Mouse (Mus musculus): Measurements from ENCODE around the gene Hic2. TPM values are rescaled to one million over a fixed set of nuclear protein-coding genes. Genes with fewer than 3 reads are reported as not detected.

Gene Hic2
- total RNA-seq (2017): 2.3 to 8.0 TPM (median 7.2 TPM) in 3 replicates

DNA sequence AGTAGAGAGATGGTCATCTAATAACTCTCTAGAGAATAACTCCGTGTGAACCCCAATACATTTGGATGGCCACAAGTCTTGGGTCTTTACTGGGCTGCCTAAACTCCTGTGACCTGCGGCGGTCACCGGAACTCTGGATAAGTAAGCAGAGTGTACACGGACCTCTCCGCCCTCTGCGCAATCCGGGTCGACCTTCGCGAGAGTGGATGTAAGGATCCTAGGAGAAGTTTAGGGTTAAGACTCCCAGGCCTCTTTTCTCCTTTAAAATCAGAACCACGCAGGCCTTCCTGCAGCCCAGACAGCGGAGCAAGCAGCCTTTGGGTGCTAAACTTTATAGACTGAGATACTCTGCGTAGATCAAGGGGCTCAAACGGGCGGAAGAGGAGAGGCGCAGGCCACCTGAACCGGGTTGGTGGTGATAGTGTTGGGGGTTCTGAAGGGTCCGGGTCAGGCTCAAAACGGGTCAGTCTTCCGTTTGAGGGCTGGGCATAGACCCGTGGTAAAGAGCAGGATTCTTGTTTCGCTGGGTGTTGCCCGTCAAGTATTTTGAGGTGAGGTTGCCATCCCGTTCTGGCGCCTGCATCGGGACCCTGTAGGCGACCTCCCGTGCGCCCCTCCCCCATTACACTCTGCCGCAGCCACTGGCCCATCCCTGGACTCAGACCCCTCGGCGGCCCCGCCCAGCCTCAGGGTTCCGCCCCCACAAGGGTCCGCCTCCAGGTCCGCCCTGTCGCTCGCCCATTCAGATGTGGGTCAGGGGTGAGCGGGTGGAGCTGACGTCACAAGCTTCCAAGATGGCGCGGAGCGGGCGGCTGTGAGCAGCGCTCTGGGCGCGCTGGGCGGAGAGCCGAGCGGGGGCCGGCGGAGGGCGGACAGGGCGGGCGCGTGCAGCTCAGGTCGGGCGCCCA, at the start of gene Hic2:
Gene Hic2, plus strand, starts transcription at position 779 of the 908 bp plus-strand sequence.
- peak; percentile 98 for ATAC-seq (replicated peaks; ENCODE audit: insufficient number of reproducible peaks, low FRiP score, low TSS enrichment, poor library complexity, severe bottlenecking)

- no peak for ATAC-seq (replicated peaks; ENCODE audit: insufficient number of reproducible peaks, low FRiP score, low TSS enrichment, poor library complexity, severe bottlenecking)
Observed at GRCm38 (mm10) chr16:17185475-17185874, 47.9 kb upstream of the Hic2 start.

DNA sequence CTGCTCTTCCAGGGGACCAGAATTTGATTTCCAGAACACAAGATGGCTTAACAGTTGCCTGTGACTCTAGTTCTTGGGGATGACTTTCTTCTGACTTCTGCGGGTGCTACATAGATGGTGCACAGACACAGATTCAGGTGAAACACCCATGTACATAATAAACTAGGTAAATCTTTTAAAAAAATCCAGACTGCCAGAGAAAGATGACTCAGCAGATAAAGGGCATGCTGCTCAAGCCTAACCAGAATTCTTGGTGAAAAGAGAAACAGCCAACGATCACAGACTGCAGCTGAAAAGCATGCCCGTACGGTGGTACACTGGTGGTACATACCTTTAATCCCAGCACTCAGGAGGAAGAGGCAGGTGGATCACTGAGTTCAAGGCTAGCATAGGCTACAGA, 39.5 kb upstream of the Hic2 start:
- no peak for ATAC-seq (replicated peaks; ENCODE audit: insufficient number of reproducible peaks, low FRiP score, low TSS enrichment, poor library complexity, severe bottlenecking)

DNA sequence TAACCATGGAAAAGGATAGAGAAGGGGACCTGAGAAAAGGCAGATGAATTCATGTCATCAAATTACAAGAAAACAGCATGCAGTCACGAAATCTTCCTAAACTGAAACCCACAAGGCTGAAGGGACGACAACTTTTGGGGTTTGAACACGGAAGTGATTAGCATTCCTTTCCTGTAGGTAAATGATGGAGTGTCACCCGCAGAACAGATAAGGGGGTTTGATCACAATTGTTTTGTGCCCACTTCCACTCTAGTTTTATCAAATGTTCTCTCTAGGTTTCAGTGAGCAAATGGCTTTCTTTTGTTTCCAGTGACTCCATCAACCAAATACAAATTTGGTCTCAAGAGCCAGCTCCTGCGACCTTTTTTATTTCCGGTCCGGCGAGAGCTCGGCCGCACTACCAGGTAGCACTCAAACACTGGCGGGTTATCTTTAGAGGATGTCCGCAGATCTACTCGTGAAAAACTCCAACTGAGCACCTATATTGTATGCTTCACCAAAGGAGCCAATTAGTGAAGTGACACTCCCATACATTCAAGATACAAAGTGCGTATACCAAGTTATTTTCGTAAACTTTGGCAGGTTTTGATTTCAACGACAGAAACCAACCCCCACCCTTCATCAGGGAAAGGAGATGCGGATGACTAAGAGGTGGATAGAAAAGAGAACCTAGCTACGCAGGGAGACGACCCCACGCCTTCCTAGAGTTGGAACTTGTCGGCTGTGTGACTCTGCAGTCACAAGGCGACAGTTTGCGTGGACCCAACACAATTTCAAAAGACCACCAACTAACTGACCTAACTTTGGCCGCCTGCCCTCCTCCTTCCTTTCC, 33.0 kb upstream of the Hic2 start:
- no peak for ATAC-seq (replicated peaks; ENCODE audit: insufficient number of reproducible peaks, low FRiP score, low TSS enrichment, poor library complexity, severe bottlenecking)

- ATAC-seq (replicated peaks; ENCODE audit: insufficient number of reproducible peaks, low FRiP score, low TSS enrichment, poor library complexity, severe bottlenecking): peak; percentile 90
Observed at GRCm38 (mm10) chr16:17200953-17201707, 32.2 kb upstream of the Hic2 start.

DNA sequence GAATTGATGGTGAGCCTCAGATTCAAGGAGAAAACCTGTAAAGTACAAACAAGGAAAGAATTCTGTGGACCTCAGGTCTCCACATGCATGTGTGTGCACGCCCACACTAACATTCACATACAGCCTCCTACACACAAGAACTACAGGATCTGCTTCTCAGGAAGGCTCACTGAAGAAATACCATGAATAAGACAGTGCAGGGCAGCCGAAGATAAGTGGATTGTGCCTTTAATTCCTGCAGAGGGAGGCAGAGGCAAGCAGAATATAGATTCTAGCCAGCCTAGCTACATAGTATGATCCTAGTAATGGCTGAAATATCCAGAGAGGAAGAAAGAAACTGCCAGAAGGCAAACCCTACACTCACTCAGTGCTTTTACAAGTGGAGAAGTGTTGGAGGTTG, 31.4 kb upstream of the Hic2 start:
- ATAC-seq (replicated peaks; ENCODE audit: insufficient number of reproducible peaks, low FRiP score, low TSS enrichment, poor library complexity, severe bottlenecking): no peak

- ATAC-seq (replicated peaks; ENCODE audit: insufficient number of reproducible peaks, low FRiP score, low TSS enrichment, poor library complexity, severe bottlenecking): no peak
Observed at GRCm38 (mm10) chr16:17202549-17202948, 30.8 kb upstream of the Hic2 start, which contains the start of gene Ube2l3. Gene Ube2l3 (minus strand): TSS chr16:17202649.

GRCm38 (mm10) chr16:17204990-17205389, 28.4 kb upstream of the Hic2 start:
- no peak for ATAC-seq (replicated peaks; ENCODE audit: insufficient number of reproducible peaks, low FRiP score, low TSS enrichment, poor library complexity, severe bottlenecking)

DNA sequence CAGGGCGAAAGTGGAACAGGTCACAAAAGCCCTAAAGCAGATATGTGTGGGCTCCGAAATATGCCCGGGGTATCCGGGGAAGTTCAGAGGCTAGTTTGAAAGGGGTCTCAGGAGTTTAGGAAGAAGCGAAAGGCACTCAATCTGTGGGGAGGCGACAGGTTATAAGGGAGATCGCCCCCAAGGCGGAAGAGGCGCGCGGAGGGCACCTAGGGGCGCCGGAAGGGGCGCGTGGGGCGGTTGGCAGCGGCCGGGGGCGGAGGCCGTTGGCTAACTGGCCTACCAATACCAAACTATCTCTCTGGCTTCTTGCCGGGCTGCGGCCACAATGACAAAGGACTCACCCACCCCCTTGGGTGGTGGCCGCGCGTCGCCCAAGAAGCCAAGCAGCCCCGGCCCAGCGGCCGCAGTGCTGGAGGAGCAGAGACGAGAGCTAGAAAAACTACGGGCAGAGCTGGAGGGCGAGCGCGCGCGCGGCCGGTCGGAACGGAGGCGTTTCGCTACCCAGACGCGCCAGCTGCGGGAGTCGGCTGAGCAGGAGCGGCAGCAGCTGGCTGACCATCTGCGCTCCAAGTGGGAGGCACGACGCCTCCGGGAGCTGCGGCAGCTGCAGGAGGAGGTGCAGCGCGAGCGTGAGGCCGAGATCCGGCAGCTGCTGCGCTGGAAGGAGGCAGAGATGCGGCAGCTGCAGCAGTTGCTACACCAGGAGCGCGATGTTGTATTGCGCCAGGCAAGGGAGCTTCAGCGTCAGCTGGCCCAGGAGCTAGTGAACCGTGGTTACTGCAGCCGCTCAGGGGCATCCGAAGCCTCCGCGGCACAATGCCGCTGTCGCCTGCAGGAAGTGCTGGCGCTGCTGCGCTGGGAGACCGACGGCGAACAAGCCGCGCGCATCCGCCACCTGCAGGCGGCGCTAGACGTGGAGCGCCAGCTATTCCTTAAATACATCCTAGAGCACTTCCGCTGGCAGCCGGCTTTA, 24.7 kb upstream of the Hic2 start, which contains the start of gene Rimbp3:
Gene Rimbp3, plus strand, starts transcription at position 215 of the 973 bp plus-strand sequence.
- peak; percentile 34 for ATAC-seq (replicated peaks; ENCODE audit: insufficient number of reproducible peaks, low FRiP score, low TSS enrichment, poor library complexity, severe bottlenecking)

DNA sequence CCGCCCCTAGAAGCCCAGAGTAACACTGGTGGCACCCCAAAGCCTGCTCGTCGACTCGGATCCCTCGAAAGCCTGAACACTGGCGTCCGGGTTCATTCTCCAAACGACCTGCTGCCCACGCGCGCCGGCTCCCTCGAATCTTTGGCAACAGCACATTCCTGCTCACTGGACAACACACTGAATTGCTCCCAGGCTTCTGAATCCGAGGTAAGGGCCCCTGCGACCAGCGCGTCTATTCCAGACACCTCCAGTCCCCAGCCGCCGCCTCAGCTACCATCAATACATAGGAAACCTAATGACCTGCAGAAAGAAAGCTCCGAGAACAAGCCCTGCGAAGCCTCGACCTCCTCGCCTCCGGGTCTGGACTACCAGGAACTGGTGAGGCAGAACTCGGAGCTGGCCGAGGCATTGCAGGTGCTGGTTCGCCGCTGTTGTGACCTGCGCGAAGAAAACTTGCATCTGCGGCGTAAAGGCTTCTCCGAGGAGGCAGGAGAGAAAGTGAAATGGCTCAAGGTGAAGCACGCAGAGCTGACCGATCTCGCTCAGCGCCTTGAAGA, 23.9 kb upstream of the Hic2 start:
- no peak for ATAC-seq (replicated peaks; ENCODE audit: insufficient number of reproducible peaks, low FRiP score, low TSS enrichment, poor library complexity, severe bottlenecking)

DNA sequence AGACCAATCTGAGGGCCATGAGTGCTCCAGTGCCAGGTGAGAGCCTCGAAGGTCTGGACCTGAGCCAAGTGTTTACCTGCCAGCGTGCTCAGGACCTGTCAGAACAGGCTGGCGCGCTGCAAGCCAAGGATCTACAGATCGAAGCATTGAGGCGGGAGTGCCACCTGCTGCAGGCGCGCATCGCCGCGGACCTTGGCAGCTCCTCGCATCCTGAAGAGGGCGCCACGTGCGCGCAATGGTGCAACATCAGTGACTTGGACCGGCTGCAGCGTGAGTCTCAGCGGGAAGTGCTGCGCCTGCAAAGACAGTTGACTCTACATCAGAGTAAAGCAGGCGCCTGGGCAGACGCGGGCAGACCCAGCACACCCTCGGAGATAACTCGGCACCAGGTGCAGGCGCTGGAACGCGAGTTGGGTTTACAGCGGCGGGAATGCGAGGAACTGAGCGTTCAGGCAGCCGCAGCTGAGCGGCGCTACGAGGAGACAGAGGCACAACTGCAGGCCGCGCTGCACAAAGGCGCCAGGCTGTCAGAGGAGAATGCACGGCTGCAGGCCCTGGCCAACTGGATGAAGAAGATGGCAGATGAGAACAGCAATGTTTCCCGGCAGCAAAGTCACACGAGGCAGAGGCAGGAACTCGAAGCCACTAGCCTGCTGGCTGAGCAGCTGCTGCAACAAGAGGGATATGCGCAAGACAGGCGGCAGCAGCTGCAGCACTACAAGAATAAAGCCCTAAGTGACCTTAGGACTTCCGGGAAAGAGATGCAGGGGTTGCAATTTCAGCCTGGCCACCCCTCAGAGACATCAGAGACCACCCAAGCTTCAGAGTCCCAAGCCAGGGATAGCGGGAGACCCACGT, 23.2 kb upstream of the Hic2 start:
- ATAC-seq (replicated peaks; ENCODE audit: insufficient number of reproducible peaks, low FRiP score, low TSS enrichment, poor library complexity, severe bottlenecking): peak; percentile 84

- no peak for ATAC-seq (replicated peaks; ENCODE audit: insufficient number of reproducible peaks, low FRiP score, low TSS enrichment, poor library complexity, severe bottlenecking)
Observed at GRCm38 (mm10) chr16:17216934-17217633, 16.3 kb upstream of the Hic2 start.

GRCm38 (mm10) chr16:17220127-17220733, 13.1 kb upstream of the Hic2 start:
- ATAC-seq (replicated peaks; ENCODE audit: insufficient number of reproducible peaks, low FRiP score, low TSS enrichment, poor library complexity, severe bottlenecking): no peak

- ATAC-seq (replicated peaks; ENCODE audit: insufficient number of reproducible peaks, low FRiP score, low TSS enrichment, poor library complexity, severe bottlenecking): peak; percentile 100
Observed at GRCm38 (mm10) chr16:17222197-17222596, 11.2 kb upstream of the Hic2 start.

GRCm38 (mm10) chr16:17225584-17225983, 7.8 kb upstream of the Hic2 start:
- ATAC-seq (replicated peaks; ENCODE audit: insufficient number of reproducible peaks, low FRiP score, low TSS enrichment, poor library complexity, severe bottlenecking): no peak

DNA sequence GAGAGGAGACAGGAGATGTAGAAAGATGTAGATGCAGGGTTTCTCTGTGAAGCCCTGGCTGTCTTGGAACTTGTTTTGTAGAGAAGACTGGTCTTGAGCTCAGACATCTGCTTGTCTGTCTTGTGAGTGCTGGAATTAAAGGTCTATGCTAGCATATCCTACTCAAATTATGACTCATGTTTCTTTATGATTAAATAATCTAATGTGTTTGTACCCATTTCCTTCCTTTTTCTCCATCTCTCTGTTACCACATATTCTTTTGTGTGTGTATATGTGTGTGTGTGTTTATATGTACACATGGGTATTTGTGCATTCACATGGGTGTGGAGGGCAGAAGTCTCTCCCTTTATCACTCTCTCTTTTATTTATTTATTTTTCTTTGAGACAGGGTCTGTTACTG, 6.9 kb upstream of the Hic2 start:
- ATAC-seq (replicated peaks; ENCODE audit: insufficient number of reproducible peaks, low FRiP score, low TSS enrichment, poor library complexity, severe bottlenecking): no peak

Data from monocyte, adult 5-6 weeks (primary cell).